Mouse (Mus musculus) hindbrain, embryonic 12.5 days (tissue): ENCODE results near the gene Phf5a. TPM values are rescaled to one million over a fixed set of nuclear protein-coding genes. Genes with fewer than 3 reads are reported as not detected.

ENCODE experiments used
- ATAC-seq: fragments of 200-750 bp; cut with Nextera tagmentation; 2 replicates; pipeline ENCODE4 v1.8.0; 2017; ENCODE audit warnings: moderate TSS enrichment; ENCODE audit not compliant: low FRiP score
- H3K27ac ChIP-seq: fragments of 300-500 bp; sonication (generic); 2 replicates; pipeline ENCODE4 v1.5.1; 2016; ENCODE audit warnings: mild to moderate bottlenecking
- H3K27me3 ChIP-seq: fragments of 300-500 bp; sonication (generic); 2 replicates; pipeline ENCODE4 v1.6.1; 2016; ENCODE audit warnings: mild to moderate bottlenecking
- H3K36me3 ChIP-seq: fragments of 300-500 bp; sonication (generic); 2 replicates; pipeline ENCODE4 v1.6.1; 2016; ENCODE audit warnings: mild to moderate bottlenecking
- H3K4me1 ChIP-seq: fragments of 300-500 bp; sonication (generic); 2 replicates; pipeline ENCODE4 v1.6.1; 2016
- H3K4me2 ChIP-seq: fragments of 300-500 bp; sonication (generic); replicated peaks from 2 replicates; pipeline ENCODE4 v1.6.1; 2016; ENCODE audit warnings: mild to moderate bottlenecking
- H3K4me3 ChIP-seq: fragments of 300-500 bp; sonication (generic); 2 replicates; pipeline ENCODE4 v1.5.1; 2016; ENCODE audit warnings: mild to moderate bottlenecking
- H3K9ac ChIP-seq: fragments of 300-500 bp; sonication (generic); 2 replicates; pipeline ENCODE4 v1.6.1; 2016; ENCODE audit warnings: mild to moderate bottlenecking, moderate library complexity
- H3K9me3 ChIP-seq: fragments of 300-500 bp; sonication (generic); replicated peaks from 2 replicates; pipeline ENCODE4 v1.6.1; 2016; ENCODE audit warnings: mild to moderate bottlenecking
- WGBS: fragments of 180-500 bp; shearing (Covaris S2); methylation state at CpG from one replicate; pipeline ENCODE4 v1.1.7; 2016; 5-methylcytosine and 5-hydroxymethylcytosine counted together
- polyA plus RNA-seq: library from polyadenylated mRNA; unstranded; fragments of >200 nt; fragmentation: Nextera tagmentation; extraction: Ambion mirVana; gene quantifications from 2 replicates; pipeline ENCODE4 v1.2.1, GENCODE M21; 2016

Phf5a gene
- polyA plus RNA-seq, 1 experiment from 2014 or later, result 115 TPM

GRCm38 (mm10) chr15:81898751-81899150, 27.0 kb upstream of the Phf5a start:
- H3K9me3 ChIP-seq, result no peaks in the 10 kb centered on the region
- H3K4me2 ChIP-seq, result no peak overlapping the region
- no peak overlapping the region for H3K4me3 ChIP-seq
- WGBS, result 91% methylated on average over 2 of the region's 2 CpGs
- no peak overlapping the region for H3K27ac ChIP-seq
- H3K4me1 ChIP-seq, result no peaks in the 10 kb centered on the region
- H3K9ac ChIP-seq, result no peak overlapping the region
- H3K27me3 ChIP-seq, result no peaks in the 10 kb centered on the region
- ATAC-seq, result no peak
- H3K36me3 ChIP-seq, result peaks cover 84% of the 10 kb centered on the region

GRCm38 (mm10) chr15:81897607-81898285, 26.0 kb upstream of the Phf5a start:
- Histone ChIP-seq H3K9ac (no peak overlapping the region), H3K27me3 (no peaks in the 10 kb centered on the region), H3K4me1 (no peaks in the 10 kb centered on the region), H3K36me3 (peaks cover 81% of the 10 kb centered on the region), H3K9me3 (no peaks in the 10 kb centered on the region), H3K27ac (no peak overlapping the region), H3K4me3 (no peak overlapping the region), H3K4me2 (no peak overlapping the region)
- no peak for ATAC-seq
- 94% methylated on average over 5 of the region's 5 CpGs for WGBS

GRCm38 (mm10) chr15:81896407-81896806, 24.7 kb upstream of the Phf5a start:
- H3K27ac ChIP-seq, result no peak overlapping the region
- H3K4me3 ChIP-seq, result no peak overlapping the region
- no peaks in the 10 kb centered on the region for H3K4me1 ChIP-seq
- no peak overlapping the region for H3K4me2 ChIP-seq
- no peak for ATAC-seq
- WGBS, result 95% methylated on average over 2 of the region's 2 CpGs
- H3K9ac ChIP-seq, result no peak overlapping the region
- peaks cover 80% of the 10 kb centered on the region for H3K36me3 ChIP-seq
- H3K27me3 ChIP-seq, result no peaks in the 10 kb centered on the region
- H3K9me3 ChIP-seq, result no peaks in the 10 kb centered on the region

- no peak for ATAC-seq
- whole genome bisulfite sequencing, result 76% methylated on average over 1 of the region's 1 CpGs
- Histone ChIP-seq H3K9me3 (no peaks in the 10 kb centered on the region), H3K4me3 (no peak overlapping the region), H3K4me2 (no peak overlapping the region), H3K9ac (no peak overlapping the region), H3K36me3 (peaks cover 82% of the 10 kb centered on the region), H3K4me1 (no peaks in the 10 kb centered on the region), H3K27ac (no peak overlapping the region), H3K27me3 (no peaks in the 10 kb centered on the region)
Measured at GRCm38 (mm10) chr15:81894002-81894401, 22.3 kb upstream of the Phf5a start.

GRCm38 (mm10) chr15:81891822-81892580, 20.3 kb upstream of the Phf5a start:
- Histone ChIP-seq H3K4me3 (no peak overlapping the region), H3K9me3 (no peaks in the 10 kb centered on the region), H3K4me1 (no peaks in the 10 kb centered on the region), H3K9ac (no peak overlapping the region), H3K4me2 (no peak overlapping the region), H3K36me3 (peaks cover 71% of the 10 kb centered on the region), H3K27me3 (no peaks in the 10 kb centered on the region), H3K27ac (no peak overlapping the region)
- 92% methylated on average over 8 of the region's 8 CpGs for WGBS
- no peak for ATAC-seq

GRCm38 (mm10) chr15:81891140-81891802, 19.6 kb upstream of the Phf5a start:
- Histone ChIP-seq H3K27ac (no peak overlapping the region), H3K4me2 (no peak overlapping the region), H3K27me3 (no peaks in the 10 kb centered on the region), H3K9ac (no peak overlapping the region), H3K4me1 (no peaks in the 10 kb centered on the region), H3K9me3 (no peaks in the 10 kb centered on the region), H3K36me3 (peaks cover 64% of the 10 kb centered on the region), H3K4me3 (no peak overlapping the region)
- no peak for ATAC-seq
- WGBS, result 94% methylated on average over 7 of the region's 7 CpGs

- Histone ChIP-seq H3K4me1 (no peaks in the 10 kb centered on the region), H3K36me3 (peaks cover 48% of the 10 kb centered on the region), H3K27me3 (no peaks in the 10 kb centered on the region), H3K27ac (no peak overlapping the region), H3K9me3 (no peaks in the 10 kb centered on the region), H3K4me2 (no peak overlapping the region), H3K4me3 (no peak overlapping the region), H3K9ac (no peak overlapping the region)
- ATAC-seq, result no peak
- 95% methylated on average over 7 of the region's 7 CpGs for WGBS
Measured at GRCm38 (mm10) chr15:81889175-81889574, 17.5 kb upstream of the Phf5a start.

- H3K4me3 ChIP-seq, result no peak overlapping the region
- H3K9me3 ChIP-seq, result no peaks in the 10 kb centered on the region
- peaks cover 29% of the 10 kb centered on the region for H3K36me3 ChIP-seq
- H3K4me1 ChIP-seq, result no peaks in the 10 kb centered on the region
- H3K27ac ChIP-seq, result no peak overlapping the region
- no peak for ATAC-seq
- no peak overlapping the region for H3K9ac ChIP-seq
- WGBS, result 98% methylated on average over 6 of the region's 6 CpGs
- no peak overlapping the region for H3K4me2 ChIP-seq
- H3K27me3 ChIP-seq, result no peaks in the 10 kb centered on the region
Measured at GRCm38 (mm10) chr15:81886795-81887550, 15.3 kb upstream of the Phf5a start.

- no peak overlapping the region for H3K4me2 ChIP-seq
- no peak overlapping the region for H3K4me3 ChIP-seq
- H3K27me3 ChIP-seq, result no peaks in the 10 kb centered on the region
- peaks cover 3% of the 10 kb centered on the region for H3K4me1 ChIP-seq
- H3K9me3 ChIP-seq, result no peaks in the 10 kb centered on the region
- peaks cover 17% of the 10 kb centered on the region for H3K36me3 ChIP-seq
- 66% methylated on average over 3 of the region's 3 CpGs for WGBS
- no peak for ATAC-seq
- H3K9ac ChIP-seq, result no peak overlapping the region
- no peak overlapping the region for H3K27ac ChIP-seq
Measured at GRCm38 (mm10) chr15:81885418-81885934, 13.8 kb upstream of the Phf5a start.

GRCm38 (mm10) chr15:81882348-81882747, 10.6 kb upstream of the Phf5a start:
- WGBS, result 97% methylated on average over 3 of the region's 3 CpGs
- ATAC-seq, result no peak
- Histone ChIP-seq H3K9ac (no peak overlapping the region), H3K4me2 (no peak overlapping the region), H3K36me3 (no peaks in the 10 kb centered on the region), H3K9me3 (no peaks in the 10 kb centered on the region), H3K4me1 (peaks cover 20% of the 10 kb centered on the region), H3K4me3 (no peak overlapping the region), H3K27me3 (no peaks in the 10 kb centered on the region), H3K27ac (no peak overlapping the region)

GRCm38 (mm10) chr15:81879531-81880401, 8.1 kb upstream of the Phf5a start:
- Histone ChIP-seq H3K4me2 (peak overlapping the region; percentile 17), H3K9ac (no peak overlapping the region), H3K9me3 (no peaks in the 10 kb centered on the region), H3K4me1 (peaks cover 21% of the 10 kb centered on the region), H3K36me3 (no peaks in the 10 kb centered on the region), H3K4me3 (no peak overlapping the region), H3K27ac (peak overlapping the region; percentile 86), H3K27me3 (no peaks in the 10 kb centered on the region)
- 62% methylated on average over 5 of the region's 5 CpGs for WGBS
- ATAC-seq, result peak; percentile 74
